Mouse (Mus musculus): ENCODE measurements around the gene Dnmbp. TPM values are rescaled to one million over a fixed set of nuclear protein-coding genes. Genes with fewer than 3 reads are reported as not detected.

Dnmbp gene
- polyA plus RNA-seq, 1 experiment from 2014 or later = 14.8 TPM

GRCm38 (mm10) chr19:43803866-43804265 is 136.1 kb downstream of the Dnmbp start:
- Histone ChIP-seq H3K9me3 (no peaks in the 10 kb centered on the region), H3K27ac (no peak overlapping the region), H3K4me3 (no peak overlapping the region), H3K36me3 (no peaks in the 10 kb centered on the region), H3K4me1 (no peaks in the 10 kb centered on the region), H3K9ac (no peak overlapping the region), H3K27me3 (replicated peaks) (no peaks in the 10 kb centered on the region), H3K4me2 (replicated peaks) (no peak overlapping the region)
- 86% methylated on average over 10 of the region's 10 CpGs for whole genome bisulfite sequencing
- ATAC-seq (ENCODE audit: low FRiP score, low read depth) = no peak

GRCm38 (mm10) chr19:43801427-43802051 is 138.5 kb downstream of the Dnmbp start:
- Histone ChIP-seq H3K27me3 (replicated peaks) (no peaks in the 10 kb centered on the region), H3K36me3 (no peaks in the 10 kb centered on the region), H3K9ac (no peak overlapping the region), H3K4me3 (no peak overlapping the region), H3K4me2 (replicated peaks) (no peak overlapping the region), H3K4me1 (no peaks in the 10 kb centered on the region), H3K27ac (no peak overlapping the region), H3K9me3 (no peaks in the 10 kb centered on the region)
- 82% methylated on average over 9 of the region's 9 CpGs for WGBS
- no peak for ATAC-seq (ENCODE audit: low FRiP score, low read depth)

- Histone ChIP-seq H3K27ac (no peak overlapping the region), H3K27me3 (replicated peaks) (no peaks in the 10 kb centered on the region), H3K4me2 (replicated peaks) (no peak overlapping the region), H3K9me3 (no peaks in the 10 kb centered on the region), H3K36me3 (no peaks in the 10 kb centered on the region), H3K4me3 (no peak overlapping the region), H3K9ac (no peak overlapping the region), H3K4me1 (no peaks in the 10 kb centered on the region)
- ATAC-seq (ENCODE audit: low FRiP score, low read depth) = no peak
- WGBS = 82% methylated on average over 5 of the region's 5 CpGs
These were observed 142.8 kb downstream of the Dnmbp start for GRCm38 (mm10) chr19:43797216-43797615.

Other genes starting within 250 kb of the Dnmbp start
- 10.2 and 10.9 TPM in 2 replicates for gene Cutc, start 187.2 kb downstream of the Dnmbp start, polyA plus RNA-seq (2016; fragmentation: Nextera tagmentation; extraction: Ambion mirVana)
- gene Cox15, start 187.2 kb downstream of the Dnmbp start, polyA plus RNA-seq (2016; fragmentation: Nextera tagmentation; extraction: Ambion mirVana) = 13.0 and 14.0 TPM in 2 replicates
- gene Abcc2, start 158.0 kb downstream of the Dnmbp start, polyA plus RNA-seq (2016; fragmentation: Nextera tagmentation; extraction: Ambion mirVana) = 0.08 and 0.09 TPM in 2 replicates
- 0.30 and 0.47 TPM in 2 replicates for gene Cpn1, start 46.4 kb upstream of the Dnmbp start, polyA plus RNA-seq (2016; fragmentation: Nextera tagmentation; extraction: Ambion mirVana)
- not detected in 2 replicates for gene Cyp2c23, start 89.0 kb upstream of the Dnmbp start, polyA plus RNA-seq (2016; fragmentation: Nextera tagmentation; extraction: Ambion mirVana)
- 18.4 and 20.6 TPM in 2 replicates for gene Erlin1, start 129.6 kb upstream of the Dnmbp start, polyA plus RNA-seq (2016; fragmentation: Nextera tagmentation; extraction: Ambion mirVana)
- 60.8 and 69.1 TPM in 2 replicates for gene Chuk, start 167.3 kb upstream of the Dnmbp start, polyA plus RNA-seq (2016; fragmentation: Nextera tagmentation; extraction: Ambion mirVana)
- gene Cwf19l1, start 195.7 kb upstream of the Dnmbp start, polyA plus RNA-seq (2016; fragmentation: Nextera tagmentation; extraction: Ambion mirVana) = 33.8 and 35.8 TPM in 2 replicates
- gene Bloc1s2, start 206.3 kb upstream of the Dnmbp start, polyA plus RNA-seq (2016; fragmentation: Nextera tagmentation; extraction: Ambion mirVana) = 136 and 138 TPM in 2 replicates

Data from neural tube, embryonic 12.5 days (tissue).